Mouse (Mus musculus) ES-E14 (cell line): ENCODE measurements around the gene Gngt2.

Experiments
- CHD2 ChIP-seq: IDR thresholded peaks from 2 replicates; pipeline ENCODE4 v1.6.1; 2014; ENCODE audit warnings: mild to moderate bottlenecking, low read depth, low read length, inconsistent platforms
- HCFC1 ChIP-seq: IDR thresholded peaks from 2 replicates; pipeline ENCODE4 v1.6.1; 2012; ENCODE audit warnings: low read length, inconsistent platforms, borderline replicate concordance; ENCODE audit not compliant: insufficient read depth
- MAFK ChIP-seq: IDR thresholded peaks from 2 replicates; pipeline ENCODE4 v1.6.1; 2014; ENCODE audit warnings: mild to moderate bottlenecking, low read depth, low read length, inconsistent platforms; ENCODE audit not compliant: insufficient read depth
- ZC3H11A ChIP-seq: IDR thresholded peaks from 2 replicates; pipeline ENCODE4 v1.6.1; 2012; ENCODE audit warnings: low read depth, mild to moderate bottlenecking, inconsistent platforms, low read length, borderline replicate concordance
- ZNF384 ChIP-seq: IDR thresholded peaks from 2 replicates; pipeline ENCODE4 v1.6.1; 2012; ENCODE audit warnings: low read depth, low read length, inconsistent platforms

DNA sequence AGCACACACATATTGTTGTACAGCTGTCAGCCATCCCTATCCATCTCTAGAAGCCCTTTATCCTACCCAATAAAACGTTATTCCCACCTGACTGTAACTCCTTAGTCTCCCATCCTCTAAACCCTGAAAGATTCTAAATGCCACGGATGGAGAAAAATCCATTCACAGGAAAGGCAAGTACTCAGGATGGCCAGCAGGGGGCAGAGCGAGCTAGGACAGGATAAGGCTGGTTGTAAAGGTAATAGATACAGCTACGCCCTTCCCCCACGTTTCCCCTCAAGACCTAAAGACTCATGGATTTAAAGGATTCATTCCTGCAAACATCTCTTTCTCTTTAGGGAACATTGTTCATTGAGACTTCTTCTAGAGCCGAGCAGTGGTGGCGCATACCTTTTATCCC is 39.3 kb downstream of the Gngt2 start:
- TF ChIP-seq ZNF384 = no peak
- no peak for TF ChIP-seq HCFC1
- no peak for TF ChIP-seq MAFK
- TF ChIP-seq CHD2 = no peak
- TF ChIP-seq ZC3H11A = peak; percentile 73; the same call in 1 of the 2 replicates
